Mouse (Mus musculus) common myeloid progenitor, adult 5-6 weeks (primary cell): ENCODE data around the gene Cenpp. TPM values are rescaled to one million over a fixed set of nuclear protein-coding genes. Genes with fewer than 3 reads are reported as not detected.

ENCODE experiments used
- ATAC-seq: replicated peaks from 2 replicates; pipeline ENCODE4 v1.8.0; 2016; ENCODE audit warnings: low read depth, mild to moderate bottlenecking, moderate TSS enrichment, inconsistent platforms; ENCODE audit not compliant: poor library complexity, severe bottlenecking
- total RNA-seq: library from RNA; stranded (forward); fragments of 200-1000, 187-1606 nt; gene quantifications from 2 replicates; pipeline ENCODE4 v1.2.3, GENCODE M21; 2017

Gene Cenpp
- total RNA-seq: 31.6 and 40.2 TPM in 2 replicates

- ATAC-seq: peak; percentile 96
These were observed at the start of gene Cenpp, which contains the start of gene Nol8 for GRCm38 (mm10) chr13:49652481-49653179. Gene Cenpp (minus strand): TSS chr13:49652785. Gene Nol8 (plus strand): TSS chr13:49653078.

- ATAC-seq: no peak
These were observed 38.5 kb upstream of the Cenpp start for GRCm38 (mm10) chr13:49691056-49691455.

- no peak for ATAC-seq
These were observed 31.7 kb upstream of the Cenpp start for GRCm38 (mm10) chr13:49684266-49684665.

- ATAC-seq: peak; percentile 1; the same call in 1 of the 2 replicates
These were observed 29.8 kb upstream of the Cenpp start for GRCm38 (mm10) chr13:49682233-49682846.

GRCm38 (mm10) chr13:49681351-49682232 lies 29.0 kb upstream of the Cenpp start, which contains the start of gene Iars:
Gene Iars (plus strand): TSS chr13:49682100.
- ATAC-seq: peak; percentile 99

GRCm38 (mm10) chr13:49677793-49678192 lies 25.2 kb upstream of the Cenpp start:
- ATAC-seq: no peak

GRCm38 (mm10) chr13:49653180-49653541 lies 576 bp upstream of the Cenpp start:
- ATAC-seq: peak; percentile 60

GRCm38 (mm10) chr13:49651781-49652351 lies 719 bp downstream of the Cenpp start:
- no peak for ATAC-seq

- ATAC-seq: no peak
These were observed 1.4 kb downstream of the Cenpp start for GRCm38 (mm10) chr13:49651136-49651535.

- no peak for ATAC-seq
These were observed 6.6 kb downstream of the Cenpp start for GRCm38 (mm10) chr13:49646019-49646418.

GRCm38 (mm10) chr13:49644731-49645529 lies 7.7 kb downstream of the Cenpp start:
- peak; percentile 52; the same call in 1 of the 2 replicates for ATAC-seq

- no peak for ATAC-seq
These were observed 8.8 kb downstream of the Cenpp start for GRCm38 (mm10) chr13:49643669-49644362.

- no peak for ATAC-seq
These were observed 9.9 kb downstream of the Cenpp start for GRCm38 (mm10) chr13:49642650-49643049.

- ATAC-seq: no peak
These were observed 12.6 kb downstream of the Cenpp start for GRCm38 (mm10) chr13:49639965-49640364.

GRCm38 (mm10) chr13:49629076-49629475 lies 23.5 kb downstream of the Cenpp start:
- no peak for ATAC-seq

- no peak for ATAC-seq
These were observed 24.4 kb downstream of the Cenpp start for GRCm38 (mm10) chr13:49628167-49628566.

GRCm38 (mm10) chr13:49623216-49623615 lies 29.4 kb downstream of the Cenpp start:
- no peak for ATAC-seq

GRCm38 (mm10) chr13:49618365-49618764 lies 34.2 kb downstream of the Cenpp start:
- no peak for ATAC-seq

- ATAC-seq: no peak
These were observed 35.6 kb downstream of the Cenpp start for GRCm38 (mm10) chr13:49617021-49617420.
